Mouse (Mus musculus): ENCODE data around the gene Gm4871. TPM values are rescaled to one million over a fixed set of nuclear protein-coding genes. Genes with fewer than 3 reads are reported as not detected.
A peak's percentile ranks its signal among the peaks of the same experiment; 100 is the strongest.

Gm4871 gene
- total RNA-seq, 2 experiments from 2014 or later = not detected

DNA sequence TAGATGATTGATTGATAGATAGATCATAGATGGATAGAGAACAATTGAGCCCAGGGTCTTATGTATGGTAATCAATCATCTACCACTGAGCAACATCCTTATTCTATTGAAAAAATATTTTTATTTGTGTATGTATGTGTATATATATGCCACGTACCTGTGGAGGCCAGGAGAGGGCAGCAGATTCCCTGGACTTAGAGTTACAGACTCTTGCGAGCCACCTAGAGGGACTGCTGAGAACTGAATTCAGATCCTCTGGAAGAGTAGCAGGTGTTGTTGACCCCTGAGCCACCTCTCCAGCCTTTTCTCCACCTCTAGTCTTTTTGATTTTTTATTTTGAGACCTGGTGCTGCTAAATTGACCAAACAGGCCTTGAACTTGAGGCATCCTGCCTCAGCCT lies 34.1 kb downstream of the Gm4871 start:
- no peak for DNase-seq (ENCODE audit: low spot score in 2 of 2)

DNA sequence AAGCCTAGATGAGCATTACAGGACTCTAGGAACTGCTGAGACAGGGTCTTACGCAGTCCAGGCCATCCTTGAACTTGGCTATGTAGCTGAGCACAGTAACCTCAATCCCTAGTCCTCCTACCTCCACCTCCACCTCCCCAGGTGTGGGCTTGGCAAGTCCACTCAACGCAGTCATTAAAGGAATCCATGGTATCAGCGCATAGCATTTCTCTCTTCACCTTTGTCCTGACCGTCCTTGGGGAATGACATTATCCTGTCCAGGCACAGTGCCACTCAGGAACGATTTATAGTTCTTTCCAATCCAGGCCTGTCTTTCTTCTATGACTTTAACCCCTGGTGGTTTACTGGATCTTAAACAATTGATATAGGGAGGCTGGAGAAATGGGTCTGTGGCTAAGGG lies 42.1 kb downstream of the Gm4871 start:
- no peak for DNase-seq (ENCODE audit: low spot score in 2 of 2)

DNA sequence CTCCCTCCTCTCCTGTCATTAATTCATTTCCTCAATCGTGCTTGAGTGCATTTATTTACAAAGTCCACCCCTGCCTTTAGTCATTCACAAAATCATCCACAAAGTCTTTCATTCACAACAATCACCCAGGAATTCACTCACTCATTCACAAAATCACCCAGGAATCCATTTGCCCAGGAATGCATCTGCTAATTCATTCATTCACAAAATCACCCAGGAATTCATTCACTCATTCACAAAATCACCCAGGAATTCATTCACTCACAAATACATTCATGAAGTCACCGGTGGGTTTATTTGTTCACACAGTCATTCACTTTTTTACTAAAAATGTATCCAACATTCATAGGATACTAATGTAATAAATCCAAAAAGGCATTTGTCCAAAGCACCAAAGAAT lies 42.5 kb downstream of the Gm4871 start:
- DNase-seq (ENCODE audit: low spot score in 2 of 2) = no peak

DNA sequence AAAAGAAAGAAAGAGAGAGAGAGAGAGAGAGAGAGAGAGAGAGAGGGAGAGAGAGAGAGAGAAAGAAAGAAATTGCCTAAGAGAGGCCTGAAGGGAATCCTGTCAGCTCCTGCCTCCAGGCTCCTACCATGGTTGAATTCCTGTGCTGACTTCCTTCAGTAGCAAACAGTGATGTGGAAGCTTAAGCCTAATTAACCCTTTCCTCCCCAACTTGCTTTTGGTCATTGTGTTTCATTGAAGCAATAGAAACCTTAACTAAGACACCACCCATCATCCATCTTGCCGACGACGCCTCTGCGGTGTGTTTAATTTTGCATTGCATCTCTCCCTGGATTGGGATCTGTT lies 43.5 kb downstream of the Gm4871 start:
- DNase-seq (ENCODE audit: low spot score in 2 of 2) = no peak

DNA sequence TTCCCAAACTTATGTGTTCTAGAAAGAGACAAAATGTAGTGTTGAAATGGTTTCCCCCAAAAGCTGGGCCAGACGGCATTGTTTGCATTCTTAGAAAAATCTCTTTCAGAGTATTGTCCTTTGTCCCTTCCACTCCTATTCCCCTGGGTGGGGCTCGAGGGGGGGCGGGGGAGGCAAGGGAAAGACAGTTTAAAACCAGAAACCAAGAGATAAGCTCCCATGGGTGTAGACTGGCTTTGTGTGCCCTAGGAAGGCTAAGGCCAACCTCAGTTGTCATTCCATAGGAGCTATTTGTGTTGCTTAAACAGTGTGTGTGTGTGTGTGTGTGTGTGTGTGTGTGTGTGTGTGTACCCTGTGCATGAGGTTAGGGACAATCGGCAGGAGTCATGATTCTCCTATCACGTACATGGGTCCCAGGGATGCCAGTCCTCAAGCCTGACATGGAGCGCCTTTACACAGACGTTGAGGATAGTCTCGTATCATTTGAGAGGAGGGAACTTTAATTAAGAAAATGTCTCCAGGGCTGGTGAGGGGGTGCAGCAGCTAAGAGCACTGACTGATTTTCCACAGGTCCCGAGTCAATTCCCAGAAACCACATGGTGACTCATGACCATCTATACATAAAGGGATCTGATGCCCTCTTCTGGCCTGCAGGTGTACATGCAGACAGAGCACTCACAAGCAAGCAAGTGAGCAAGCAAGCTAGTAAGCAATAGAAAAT lies 44.1 kb downstream of the Gm4871 start:
- DNase-seq (ENCODE audit: low spot score in 2 of 2) = peak; percentile 56 to 58

DNA sequence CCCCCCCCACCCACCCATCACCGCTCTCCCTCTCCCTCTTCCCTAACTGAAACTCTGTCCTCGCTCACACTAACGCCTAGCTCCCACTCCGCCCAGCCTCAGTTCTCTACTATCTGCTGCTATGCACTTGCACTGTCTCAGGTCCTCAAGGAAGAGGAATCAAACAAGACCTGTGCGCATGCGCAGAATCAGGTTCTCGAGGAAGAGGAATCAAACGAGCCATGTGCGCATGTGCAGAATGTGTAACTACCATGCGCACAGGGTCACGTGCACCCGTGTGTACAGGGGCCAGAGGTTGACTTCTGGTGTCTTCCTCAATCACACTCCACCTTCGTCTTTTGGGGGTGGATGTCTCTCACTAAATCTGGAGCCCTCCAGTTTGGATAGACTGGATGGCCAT lies 45.0 kb downstream of the Gm4871 start:
- DNase-seq (ENCODE audit: low spot score in 2 of 2) = no peak

DNA sequence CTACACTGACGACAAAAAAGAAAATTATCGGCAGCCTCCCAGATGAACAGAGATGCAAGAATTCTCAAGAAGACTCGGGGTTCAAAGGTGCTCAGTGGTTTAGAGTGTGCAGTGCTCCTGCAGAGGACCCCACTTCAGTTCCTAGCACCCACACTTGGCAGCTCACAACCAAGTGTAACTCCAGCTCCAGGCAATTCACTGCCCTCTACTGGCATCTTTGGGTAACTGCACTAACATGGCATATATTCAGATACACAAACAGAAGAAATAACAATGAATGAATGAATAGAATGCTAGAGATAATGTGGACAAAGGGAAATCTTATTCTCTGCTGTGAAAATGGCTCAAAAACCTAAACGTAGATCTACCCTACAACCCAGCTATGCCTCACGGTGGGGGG lies 47.7 kb downstream of the Gm4871 start:
- no peak for DNase-seq (ENCODE audit: low spot score in 2 of 2)

DNA sequence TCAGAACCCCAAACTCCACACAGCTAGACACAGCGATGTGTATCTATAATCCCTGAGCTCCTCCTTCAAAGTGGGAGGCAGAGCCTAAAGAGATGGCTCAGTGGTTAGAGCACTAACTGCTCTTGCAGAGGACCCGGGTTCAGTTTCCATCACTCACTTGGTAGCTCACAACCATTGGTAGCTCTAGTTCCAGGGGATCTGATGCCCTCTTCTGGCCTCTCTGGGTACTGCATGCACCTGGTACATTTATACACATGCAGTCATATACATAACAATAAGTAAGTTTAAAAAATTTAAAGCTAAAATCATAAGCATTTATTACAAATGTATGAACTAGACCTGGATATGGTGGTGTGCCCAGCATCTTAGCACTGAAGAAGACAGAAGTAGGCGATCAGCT lies 49.3 kb downstream of the Gm4871 start:
- no peak for DNase-seq (ENCODE audit: low spot score in 2 of 2)

Other genes with a start within 250 kb of the Gm4871 start
- gene Smurf1, start 66.9 kb downstream of the Gm4871 start, total RNA-seq (2021) = 10 to 100 TPM; 37.9 to 38.7 TPM
- not detected for gene 1700018F24Rik, start 10.2 kb upstream of the Gm4871 start, total RNA-seq (2021)
- gene Arpc1a, start 51.1 kb upstream of the Gm4871 start, total RNA-seq (2021) = 100 to 1,000 TPM; 199 to 210 TPM
- not detected for gene Kpna7, start 51.3 kb upstream of the Gm4871 start, total RNA-seq (2021)
- gene Arpc1b, start 81.5 kb upstream of the Gm4871 start, total RNA-seq (2021) = 10 to 100 TPM; 14.5 to 19.8 TPM
- 10 to 100 TPM; 91.3 to 96.3 TPM for gene Pdap1, start 107.5 kb upstream of the Gm4871 start, total RNA-seq (2021)
- 10 to 100 TPM; 75.7 to 78.8 TPM for gene Bud31, start 107.6 kb upstream of the Gm4871 start, total RNA-seq (2021)
- 10 to 100 TPM; 21.5 to 22.4 TPM for gene Ptcd1, start 134.4 kb upstream of the Gm4871 start, total RNA-seq (2021)
- gene Cpsf4, start 134.5 kb upstream of the Gm4871 start, total RNA-seq (2021) = 10 to 100 TPM; 19.9 to 25.1 TPM
- 100 to 1,000 TPM; 223 to 245 TPM for gene Atp5j2, start 159.3 kb upstream of the Gm4871 start, total RNA-seq (2021)
- 10 to 100 TPM; 11.8 to 15.8 TPM for gene Zkscan14, start 169.1 kb upstream of the Gm4871 start, total RNA-seq (2021)
- 1 to 10 TPM; 9.4 to 9.5 TPM for gene Zkscan5, start 171.8 kb upstream of the Gm4871 start, total RNA-seq (2021)
- gene Zfp655, start 199.0 kb upstream of the Gm4871 start, total RNA-seq (2021) = 10 to 100 TPM; 30.0 to 33.0 TPM
- 10 to 100 TPM; 19.6 to 22.9 TPM for gene Zscan25, start 247.7 kb upstream of the Gm4871 start, total RNA-seq (2021)

Measured in left cerebral cortex, adult 18-20 months (tissue).